In the genomic region with DNA sequence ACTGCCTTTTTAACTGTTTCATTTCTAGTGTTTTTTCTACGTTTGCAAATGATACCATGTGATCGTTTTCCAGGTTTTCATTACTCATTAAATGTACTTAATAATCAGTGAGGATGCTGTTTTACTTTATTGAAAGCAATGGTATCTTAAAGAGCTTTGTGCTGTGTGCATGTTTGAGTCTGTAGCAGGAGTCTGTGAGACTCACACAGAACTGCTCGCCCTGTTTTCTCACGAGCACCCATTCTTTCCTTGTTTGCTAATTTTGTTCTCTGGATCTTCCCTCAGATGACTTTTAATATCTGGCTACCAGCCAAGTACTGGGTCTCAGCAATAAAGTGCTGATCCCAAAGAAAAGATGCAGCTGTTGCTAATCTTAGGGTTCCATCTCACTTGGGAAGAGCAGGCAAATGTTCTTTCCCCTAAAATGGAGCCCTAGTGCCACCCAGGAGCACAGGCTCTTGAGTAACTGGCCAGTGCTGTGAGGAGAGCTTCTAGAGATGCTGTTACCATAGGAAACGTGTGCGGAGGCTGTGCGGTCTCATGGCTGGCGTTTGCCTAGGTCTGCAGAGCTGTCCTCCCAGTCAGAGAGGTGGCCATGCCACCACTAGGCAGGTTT, we compare ENCODE assay signal across 10 mouse cellular contexts. TPM values are rescaled to one million over a fixed set of nuclear protein-coding genes. Genes with fewer than 3 reads are reported as not detected.
DNase-seq lines count a peak whose midpoint lies in the region; ATAC-seq and TF ChIP-seq lines count a peak whose summit lies in the region.
"Had no signal": no experiment of that assay in that cellular context is flagged by ENCODE, and none has a peak within 500 bp of the region (broad histone marks: within the 10 kb centered on the region; RNA-seq: fewer than 3 reads in every experiment).

No protein-coding gene starts in this region.

- TF ChIP-seq EP300 in lung, postnatal 0 days (IDR thresholded peaks at IDR 0.05): peak; percentile 41; the same call in 1 of the 2 replicates

- WGBS in lung, postnatal 0 days: 51% methylated on average over 8 of the region's 8 CpGs
- WGBS in stomach, embryonic 15.5 days: 56% methylated on average over 8 of the region's 8 CpGs

- no peak overlapping the region for H3K9ac ChIP-seq in lung, postnatal 0 days (replicated peaks; ENCODE audit: low read depth)
- no peak overlapping the region for H3K9ac ChIP-seq in stomach, embryonic 15.5 days

- peak; percentile 52 for ATAC-seq in lung, postnatal 0 days
- peak; percentile 27; the same call in 1 of the 2 replicates for ATAC-seq in stomach, embryonic 15.5 days (ENCODE audit: insufficient read depth, low FRiP score, low read depth)

- H3K27me3 ChIP-seq in lung, postnatal 0 days (replicated peaks; ENCODE audit: insufficient read depth, low read length): no peaks in the 10 kb centered on the region
- no peaks in the 10 kb centered on the region for H3K27me3 ChIP-seq in stomach, embryonic 15.5 days (replicated peaks)

- no peaks in the 10 kb centered on the region for H3K9me3 ChIP-seq in lung, postnatal 0 days (ENCODE audit: low read length)
- H3K9me3 ChIP-seq in stomach, embryonic 15.5 days: no peaks in the 10 kb centered on the region

- DNase-seq in cerebellum, postnatal 10 days: peak; percentile 16 to 50
- no peak for DNase-seq in cerebellum, postnatal 25 days
- peak; percentile 69 for DNase-seq in lung, postnatal 0 days (ENCODE audit: low spot score)
- DNase-seq in lung, postnatal 25 days (ENCODE audit: low spot score): no peak
- DNase-seq in kidney, postnatal 10 days: peak; percentile 36
- no peak for DNase-seq in spleen, postnatal 14 days (ENCODE audit: low spot score in 2 of 2)
- DNase-seq in layer of hippocampus, adult 18-20 months (ENCODE audit: low spot score in 2 of 2): no peak
- DNase-seq: cerebellum, postnatal 36 days; gastrocnemius, postnatal 14 days had no signal

- H3K36me3 ChIP-seq in lung, postnatal 0 days (ENCODE audit: insufficient read depth, low read length): no peaks in the 10 kb centered on the region; the same call in 1 of the 2 replicates
- H3K36me3 ChIP-seq in stomach, embryonic 15.5 days: no peaks in the 10 kb centered on the region; the same call in 1 of the 2 replicates

- no peaks in the 10 kb centered on the region for H3K4me1 ChIP-seq in lung, postnatal 0 days (ENCODE audit: insufficient read depth, low read depth, low read length)
- peaks cover 7% of the 10 kb centered on the region; the same call in 1 of the 2 replicates for H3K4me1 ChIP-seq in stomach, embryonic 15.5 days

- no peak for TF ChIP-seq CTCF in lung, postnatal 0 days (IDR thresholded peaks at IDR 0.05)

- no peak overlapping the region for H3K4me3 ChIP-seq in lung, postnatal 0 days (ENCODE audit: low read depth, low read length)
- H3K4me3 ChIP-seq in stomach, embryonic 15.5 days (replicated peaks): no peak overlapping the region

- no peak overlapping the region for H3K4me2 ChIP-seq in lung, postnatal 0 days (replicated peaks; ENCODE audit: low read depth, low read length)
- 0 out of 2 replicates have a peak overlapping the region, but pooled peaks have one; percentile 25 for H3K4me2 ChIP-seq in stomach, embryonic 15.5 days

- H3K27ac ChIP-seq in lung, postnatal 0 days (ENCODE audit: low read length): no peak overlapping the region; the same call in 1 of the 2 replicates
- peak overlapping the region; percentile 33 for H3K27ac ChIP-seq in stomach, embryonic 15.5 days

RNA-seq across cellular contexts. Expression of gene Kidins220, which starts 59.7 kb away (rescaled TPM):
- polyA plus RNA-seq in lung, postnatal 0 days (2015; fragmentation: Nextera tagmentation; extraction: Ambion mirVana): 13.6 and 14.0 TPM in 2 replicates
- polyA plus RNA-seq in stomach, embryonic 15.5 days (2015; fragmentation: Nextera tagmentation; extraction: Ambion mirVana): 25.5 and 26.1 TPM in 2 replicates
- 100 to 1,000 TPM; 347 to 351 TPM for total RNA-seq in layer of hippocampus, adult 18-20 months (2021)

Comparison
In these comparisons a context has a peak if more than half of its experiments do, and no peak if none do; other contexts are left out.
1. DNase-seq: peak in cerebellum, postnatal 10 days (2 of 2), lung, postnatal 0 days (single experiment) and kidney, postnatal 10 days (single experiment); none in cerebellum, postnatal 25 days (0 of 2), lung, postnatal 25 days (single experiment), spleen, postnatal 14 days (0 of 2) and layer of hippocampus, adult 18-20 months (0 of 2).